Mouse (Mus musculus): ENCODE measurements around the gene Smco3.

DNA sequence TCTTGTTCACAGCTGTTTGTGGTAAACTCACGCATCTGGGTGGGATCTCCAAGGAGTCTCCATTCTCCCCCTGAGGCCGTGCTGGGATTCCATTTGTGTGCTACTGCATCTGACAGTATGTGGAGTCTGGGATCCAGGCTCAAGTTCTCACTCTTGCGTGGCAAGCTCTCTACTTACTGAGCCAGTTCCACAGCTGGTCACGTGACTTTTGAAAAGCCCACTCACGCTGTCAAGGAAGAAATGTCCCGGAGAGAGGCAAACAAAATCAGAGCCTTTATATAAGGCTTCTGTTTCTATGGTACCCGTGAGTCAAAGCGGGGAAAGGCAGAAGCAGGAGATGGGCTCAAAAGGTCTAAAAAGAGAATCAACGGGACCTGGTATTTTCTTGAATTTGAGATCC lies 52.5 kb downstream of the Smco3 start:
- no peak for TF ChIP-seq CTCF (IDR thresholded peaks at IDR 0.05; ENCODE audit: low read depth, low read length)
- TF ChIP-seq POLR2A (IDR thresholded peaks at IDR 0.05; ENCODE audit: extremely low read depth, insufficient read depth, low read length) = no peak
